Mouse (Mus musculus): ENCODE results near the gene Loxl1. TPM values are rescaled to one million over a fixed set of nuclear protein-coding genes. Genes with fewer than 3 reads are reported as not detected.
"Not testable (repeated sequence)": the region's sequence is repeated elsewhere in the genome, so short reads cannot be mapped to it uniquely, and the experiment has no call there.

Loxl1 gene
- total RNA-seq, 4 experiments from 2014 or later = 5.9 to 10.7 (median 8.9) TPM

DNA sequence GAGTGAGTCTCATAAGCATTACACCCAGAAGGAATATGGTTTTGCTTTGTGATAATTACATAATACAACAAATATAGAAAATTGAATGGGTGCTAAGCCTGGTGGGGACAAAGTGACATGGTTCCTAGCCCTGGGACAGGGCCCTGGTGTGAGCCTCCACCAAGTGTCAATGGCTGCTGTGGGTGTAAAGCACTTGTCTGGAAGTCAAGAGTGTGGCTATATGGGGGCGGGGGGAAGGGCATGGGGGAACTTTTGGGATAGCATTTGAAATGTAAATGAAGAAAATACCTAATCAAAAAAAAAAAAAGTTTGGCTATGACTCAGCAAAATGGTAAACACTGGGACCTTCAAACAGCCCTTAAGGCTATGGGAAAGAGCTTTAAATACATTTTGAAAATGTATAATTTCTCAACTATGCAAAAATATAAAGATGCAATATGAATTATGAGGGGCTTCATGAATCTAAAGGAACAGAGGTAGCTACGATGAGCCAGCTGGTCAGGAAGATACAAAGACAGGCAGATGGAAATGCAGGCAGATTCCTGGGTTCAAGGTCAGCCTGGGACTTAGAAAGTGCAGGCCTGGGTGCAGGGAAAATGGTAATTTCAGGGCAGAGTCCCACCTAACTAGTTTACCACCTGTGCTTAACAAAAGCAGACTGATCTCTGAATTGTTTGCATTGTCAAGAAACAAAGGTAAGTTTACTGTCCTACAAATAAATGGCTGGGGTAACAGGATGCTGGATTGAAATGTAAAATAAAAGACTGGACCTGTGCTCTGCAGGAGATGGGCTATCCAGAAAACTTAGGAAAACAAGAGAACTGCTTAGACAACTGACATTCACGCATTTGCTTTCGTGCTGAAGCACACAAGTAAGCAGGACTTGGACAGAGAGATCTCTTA is 33.9 kb downstream of the Loxl1 start:
- no peak for DNase-seq (ENCODE audit: low spot score in 2 of 2)

DNA sequence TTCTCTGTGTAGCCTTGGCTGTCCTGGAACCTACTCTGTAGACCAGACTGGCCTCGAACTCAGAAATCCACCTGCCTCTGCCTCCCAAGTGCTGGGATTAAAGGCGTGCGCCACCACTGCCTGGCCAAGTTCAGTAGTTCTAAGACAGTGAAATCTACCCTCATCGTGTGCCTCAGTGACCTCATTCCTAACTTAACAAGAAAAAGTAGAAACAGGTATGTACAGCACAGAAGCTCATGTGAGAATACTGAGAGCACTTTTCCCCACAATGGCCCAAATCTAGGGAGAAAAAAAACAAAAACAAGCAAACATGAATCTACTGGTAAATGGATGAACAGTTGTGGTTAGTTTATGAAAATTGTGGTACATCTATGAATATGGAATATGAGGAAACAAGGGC is 34.7 kb downstream of the Loxl1 start:
- DNase-seq (ENCODE audit: low spot score in 2 of 2) = no peak

DNA sequence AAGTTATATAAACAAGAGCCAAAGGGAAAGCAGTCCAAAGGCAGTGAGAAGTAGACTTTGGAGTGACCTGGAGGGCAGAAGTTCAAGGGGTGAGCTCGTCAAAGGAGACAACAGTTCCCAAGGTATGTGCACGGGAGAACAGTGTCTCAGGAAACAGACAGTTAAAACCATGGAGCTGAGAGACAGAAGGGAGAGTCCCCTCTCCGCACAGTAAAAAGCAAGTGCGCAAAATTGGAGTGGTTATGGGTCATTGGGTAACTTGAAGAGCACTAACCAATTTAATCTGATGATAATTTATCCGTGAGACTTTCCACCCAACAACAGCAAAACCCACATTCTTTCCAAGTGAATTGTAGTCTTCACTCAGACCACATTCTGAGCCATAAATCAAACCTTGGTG is 36.6 kb downstream of the Loxl1 start:
- DNase-seq (ENCODE audit: low spot score in 2 of 2) = no peak

DNA sequence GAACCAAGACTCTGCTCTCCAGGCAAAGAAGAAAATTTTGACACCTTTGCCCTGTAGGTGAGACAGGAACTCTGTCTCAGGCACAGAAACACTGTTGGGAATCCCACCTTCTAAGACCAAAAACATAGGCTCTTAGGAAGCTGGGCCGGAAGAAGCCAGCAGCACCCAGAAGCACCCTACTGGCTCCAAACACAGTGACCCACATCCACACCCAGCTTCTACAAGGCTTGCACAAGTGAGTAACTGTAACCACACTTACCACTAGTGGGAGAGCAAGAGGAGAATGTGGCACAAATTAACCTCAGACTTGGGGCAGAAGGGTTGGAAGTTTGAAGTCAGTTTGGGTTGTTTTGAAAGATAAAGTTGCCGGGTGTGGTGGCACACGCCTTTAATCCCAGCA is 37.2 kb downstream of the Loxl1 start:
- no peak for DNase-seq (ENCODE audit: low spot score in 2 of 2)

DNA sequence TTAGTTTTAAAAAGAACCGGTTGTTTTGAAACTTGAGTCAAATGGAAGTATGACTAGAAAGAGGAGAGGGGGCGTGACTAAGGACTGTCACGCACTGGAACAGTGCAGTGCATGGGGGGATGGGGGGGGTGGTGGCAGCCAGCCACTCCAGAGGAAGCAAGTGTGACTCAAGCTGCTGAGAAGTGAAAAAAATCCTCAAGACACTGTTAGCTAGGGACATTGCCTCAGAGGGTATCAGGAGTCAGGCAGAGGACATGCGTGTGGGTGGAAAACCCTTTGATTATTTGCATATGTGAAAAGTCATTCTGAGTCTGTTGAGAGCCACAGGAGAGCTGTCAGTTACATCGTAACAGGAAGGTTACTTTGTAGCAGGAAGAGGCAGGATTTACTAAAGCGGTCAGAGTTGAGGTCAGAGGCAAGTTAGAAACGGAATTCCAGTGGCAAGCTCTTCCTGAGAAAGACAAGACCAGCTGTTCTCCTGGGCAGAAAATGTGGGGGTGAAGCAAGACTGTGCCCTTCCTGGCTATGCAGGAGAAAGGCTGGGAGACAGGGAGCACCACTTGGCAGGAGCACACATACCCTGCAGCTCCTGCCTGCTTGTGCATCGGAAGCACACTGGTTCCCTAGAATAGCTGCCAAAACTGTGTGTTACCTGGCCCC is 37.7 kb downstream of the Loxl1 start:
- DNase-seq (ENCODE audit: low spot score in 2 of 2) = no peak

DNA sequence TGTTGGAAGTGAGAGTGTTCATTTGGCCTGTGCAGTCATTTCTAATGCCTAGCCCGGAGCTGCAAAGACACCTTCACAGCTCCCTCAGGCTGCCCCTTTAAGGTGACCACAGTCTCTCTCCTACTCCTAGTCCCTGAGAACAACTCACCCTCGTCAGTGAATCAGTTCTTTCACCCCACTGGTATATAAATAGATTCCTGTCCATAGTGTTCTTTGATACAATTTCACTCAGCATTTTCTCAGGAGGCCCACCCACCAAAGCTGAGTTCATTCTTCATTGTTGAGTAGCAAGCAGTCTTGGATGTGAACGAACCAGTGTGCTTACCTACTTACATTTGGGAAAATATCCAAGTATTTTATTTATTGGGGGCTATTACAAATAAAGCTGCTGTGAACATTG is 38.4 kb downstream of the Loxl1 start:
- DNase-seq (ENCODE audit: low spot score in 2 of 2) = no peak

DNA sequence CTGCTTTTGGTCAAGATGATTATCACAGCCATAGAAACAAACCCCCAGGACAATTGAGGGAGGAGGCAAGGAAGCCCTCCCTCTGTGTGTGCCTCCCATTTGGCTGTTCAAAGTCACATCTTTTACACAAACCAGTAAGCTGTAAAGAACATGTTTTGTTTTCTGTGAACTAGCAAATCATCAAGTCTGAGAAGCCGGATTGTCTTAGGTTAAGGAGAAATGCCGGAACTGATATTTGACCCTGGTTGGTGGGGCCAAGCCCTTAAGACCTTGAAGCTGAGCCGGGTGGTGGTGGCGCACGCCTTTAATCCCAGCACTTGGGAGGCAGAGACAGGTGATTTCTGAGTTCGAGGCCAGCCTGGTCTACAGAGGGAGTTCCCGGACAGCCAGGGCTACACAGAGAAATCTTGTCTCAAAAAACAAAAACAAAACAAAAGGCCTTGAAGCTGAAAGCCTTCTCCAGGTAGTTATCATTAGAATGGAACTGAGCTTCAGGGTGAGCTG is 38.8 kb downstream of the Loxl1 start:
- no peak for DNase-seq (ENCODE audit: low spot score in 2 of 2)

DNA sequence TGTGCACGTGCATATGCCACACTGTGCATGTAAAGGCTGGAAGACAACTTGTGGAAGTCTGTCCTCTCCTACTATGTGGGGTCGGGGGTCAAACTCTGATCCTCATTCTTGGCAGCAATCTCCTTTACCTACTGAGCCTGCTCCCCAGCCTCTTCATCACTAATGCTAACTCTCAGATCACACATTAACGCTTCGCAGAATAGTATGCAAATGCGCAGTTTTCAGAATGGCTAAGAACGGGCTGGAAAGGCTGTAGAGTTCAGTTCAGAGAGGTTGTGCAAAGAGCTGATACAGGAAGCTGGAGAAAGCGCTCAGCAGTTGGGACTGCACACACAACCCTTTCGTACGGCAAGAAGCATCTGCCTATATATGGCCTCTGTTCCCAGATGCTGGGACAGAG is 40.1 kb downstream of the Loxl1 start:
- no peak for DNase-seq (ENCODE audit: low spot score in 2 of 2)

DNA sequence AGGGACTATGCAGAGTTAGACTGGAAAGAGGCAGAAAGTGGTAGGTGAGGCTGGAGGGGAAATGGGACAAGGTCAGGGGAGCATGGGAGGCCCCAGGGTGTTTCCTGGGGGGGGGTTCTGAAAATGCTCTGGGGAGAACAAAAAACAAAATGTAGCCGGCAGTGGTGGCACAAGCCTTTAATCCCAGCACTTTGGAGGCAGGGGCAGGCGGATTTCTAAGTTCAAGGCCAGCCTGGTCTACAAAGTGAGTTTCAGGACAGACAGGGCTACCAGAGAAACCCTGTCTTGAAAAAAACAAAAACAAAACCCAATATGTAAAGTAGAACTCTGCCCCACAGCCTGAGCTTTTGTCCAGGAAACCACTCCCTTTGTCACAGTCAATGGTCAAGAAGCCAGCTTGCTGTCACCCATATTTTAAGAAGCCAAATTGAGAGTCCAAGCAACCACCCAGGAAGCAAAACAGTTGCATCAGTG is 40.9 kb downstream of the Loxl1 start:
- DNase-seq (ENCODE audit: low spot score in 2 of 2) = no peak

DNA sequence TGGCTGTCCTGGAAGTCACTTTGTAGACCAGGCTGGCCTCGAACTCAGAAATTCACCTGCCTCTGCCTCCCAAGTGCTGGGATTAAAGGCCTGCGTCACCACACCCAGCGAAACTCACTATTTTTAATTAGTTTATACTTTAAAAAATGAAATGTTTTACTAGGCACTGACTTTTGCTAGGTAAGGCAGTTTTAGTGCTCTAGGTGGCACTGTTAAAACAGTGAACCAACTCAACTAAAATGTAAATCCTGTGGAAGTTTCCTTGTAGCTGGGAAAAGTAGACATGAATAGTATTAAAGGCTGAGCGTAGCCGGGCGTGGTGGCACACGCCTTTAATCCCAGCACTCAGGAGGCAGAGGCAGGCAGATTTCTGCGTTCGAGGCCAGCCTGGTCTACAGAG is 41.4 kb downstream of the Loxl1 start:
- DNase-seq (ENCODE audit: low spot score in 2 of 2) = not testable (repeated sequence)

DNA sequence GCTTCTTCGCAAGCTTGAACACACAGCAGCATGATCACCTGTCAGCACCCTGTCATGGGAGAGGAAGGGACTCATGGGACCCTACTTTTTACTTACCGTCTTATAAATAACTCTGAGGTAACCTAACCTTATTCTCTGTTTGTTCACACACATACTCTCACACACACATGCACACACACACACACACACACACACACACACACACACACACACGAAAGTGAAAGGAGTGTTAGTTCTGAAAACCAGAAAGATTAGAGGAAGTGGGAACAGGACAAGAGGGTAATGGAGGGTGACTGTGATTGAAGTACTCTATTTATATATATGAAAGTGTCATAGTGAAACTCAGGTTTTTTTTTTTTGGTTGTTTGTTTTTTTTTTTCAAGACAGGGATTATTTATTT is 41.9 kb downstream of the Loxl1 start:
- no peak for DNase-seq (ENCODE audit: low spot score in 2 of 2)

DNA sequence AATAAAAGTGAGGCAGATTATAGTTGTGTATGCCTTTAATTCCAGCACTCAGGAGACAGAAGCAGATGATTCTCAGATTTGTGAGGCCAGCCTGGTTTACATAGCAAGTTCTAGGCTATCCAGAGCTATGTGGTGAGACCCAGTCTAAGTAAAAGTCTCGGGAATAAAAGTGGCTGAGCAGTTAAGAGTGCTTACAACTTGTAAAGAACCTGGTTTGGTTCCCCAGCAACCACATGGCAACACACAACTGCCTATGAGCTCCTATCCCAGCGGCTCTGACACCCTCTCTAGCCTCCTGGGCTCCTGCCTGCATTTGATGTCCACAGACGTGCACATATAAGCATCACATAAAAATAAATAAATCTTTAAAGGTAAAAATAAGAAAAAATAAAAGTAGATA is 42.9 kb downstream of the Loxl1 start:
- DNase-seq (ENCODE audit: low spot score in 2 of 2) = no peak

DNA sequence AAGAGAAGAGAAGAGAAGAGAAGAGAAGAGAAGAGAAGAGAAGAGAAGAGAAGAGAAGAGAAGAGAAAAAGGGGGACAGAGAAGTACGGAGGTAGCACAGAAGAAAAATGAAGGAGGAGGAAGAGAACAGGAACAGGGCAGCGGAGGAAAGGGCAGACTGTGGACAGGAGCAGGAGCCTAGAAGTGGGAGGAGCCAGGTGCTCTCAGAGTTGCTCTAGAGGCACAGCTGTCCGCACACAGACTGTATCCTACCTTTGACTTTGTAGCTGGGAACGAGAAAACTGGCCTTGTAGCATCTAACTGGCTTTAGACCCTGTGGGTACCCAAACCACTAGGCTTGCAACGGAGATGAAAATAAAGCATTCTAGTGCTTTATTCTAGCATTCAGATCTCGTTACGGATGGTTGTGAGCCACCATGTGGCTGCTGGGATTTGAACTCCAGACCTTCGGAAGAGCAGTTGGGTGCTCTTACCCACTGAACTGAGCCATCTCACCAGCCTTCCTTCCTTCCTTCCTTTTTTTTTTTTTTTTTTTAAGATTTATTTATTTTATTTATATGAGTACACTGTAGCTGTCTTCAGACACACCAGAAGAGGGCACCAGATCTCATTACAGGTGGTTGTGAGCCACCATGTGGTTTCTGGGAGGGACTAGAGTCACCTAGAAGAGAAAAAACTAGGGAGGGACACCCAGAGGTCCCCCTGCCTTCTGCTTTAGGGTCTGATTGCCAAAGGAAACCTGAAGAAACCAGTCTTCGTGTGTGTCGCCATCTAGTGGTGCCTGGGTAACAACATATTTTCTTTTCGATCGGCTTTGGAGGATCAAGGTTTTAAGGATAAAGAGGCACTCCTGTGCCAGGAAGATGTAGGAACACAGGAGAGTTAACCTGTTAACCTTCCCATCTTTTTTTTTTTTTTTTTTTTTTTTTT is 44.3 kb downstream of the Loxl1 start:
- DNase-seq (ENCODE audit: low spot score in 2 of 2) = no peak

DNA sequence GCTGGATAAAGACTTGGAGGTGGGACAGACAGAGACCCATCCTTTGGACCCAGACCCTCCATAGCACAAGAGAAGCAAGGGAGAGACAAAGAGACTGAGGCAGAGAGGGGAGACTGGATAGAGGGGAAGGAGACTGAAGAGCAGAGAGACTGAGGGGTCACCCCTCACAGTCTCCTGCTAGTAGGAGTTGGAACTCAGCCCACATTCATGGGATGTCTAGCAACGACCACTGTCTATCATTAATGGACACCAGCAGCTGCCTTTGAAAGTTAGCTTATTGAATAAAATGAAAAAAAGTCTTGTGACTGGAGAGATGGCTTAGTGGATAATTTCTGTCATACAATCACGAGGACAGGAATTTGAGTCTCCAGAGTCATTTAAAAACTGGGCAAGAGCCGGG is 45.9 kb downstream of the Loxl1 start:
- DNase-seq (ENCODE audit: low spot score in 2 of 2) = no peak

DNA sequence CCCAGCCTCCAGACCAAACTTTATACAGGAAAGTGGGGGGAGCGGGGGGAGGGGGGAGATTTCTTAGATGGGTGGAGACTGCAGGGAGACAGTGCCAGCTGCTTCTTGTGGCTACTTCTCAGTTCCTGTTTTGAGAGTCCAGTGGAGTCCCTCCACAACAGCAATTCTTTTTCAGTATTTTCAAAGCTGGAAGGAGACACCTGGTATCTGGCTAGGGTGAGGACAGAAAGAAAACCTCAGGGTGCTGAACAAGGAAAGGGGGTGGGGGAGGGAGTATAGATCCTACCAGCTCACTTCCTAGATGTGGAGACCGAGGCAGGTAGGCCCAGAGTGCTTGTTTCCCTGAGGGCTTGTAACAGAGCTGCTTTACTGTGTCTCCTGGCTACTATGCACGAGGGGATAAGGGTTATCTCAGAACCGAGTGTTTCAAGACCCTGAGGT is 46.4 kb downstream of the Loxl1 start:
- DNase-seq (ENCODE audit: low spot score in 2 of 2) = no peak

DNA sequence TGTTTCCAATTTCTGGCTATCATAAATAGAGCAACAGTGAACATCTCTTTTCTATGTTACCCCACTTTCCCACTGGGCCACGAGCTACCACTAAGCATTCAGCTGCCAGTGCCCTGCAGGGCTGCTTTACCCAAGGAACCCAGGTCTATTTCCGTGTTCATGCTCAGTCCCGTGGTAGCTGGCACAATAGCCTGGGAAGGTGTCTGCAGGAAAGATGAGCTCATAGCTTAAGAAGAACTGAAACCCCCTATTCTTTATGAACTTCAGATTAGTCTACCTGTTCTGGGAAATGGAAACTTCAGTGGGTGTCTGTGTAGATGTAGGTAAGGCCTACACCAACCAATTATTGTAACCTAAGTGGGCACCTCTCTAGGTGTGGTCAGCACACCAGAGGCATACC is 47.6 kb downstream of the Loxl1 start:
- no peak for DNase-seq (ENCODE audit: low spot score in 2 of 2)

DNA sequence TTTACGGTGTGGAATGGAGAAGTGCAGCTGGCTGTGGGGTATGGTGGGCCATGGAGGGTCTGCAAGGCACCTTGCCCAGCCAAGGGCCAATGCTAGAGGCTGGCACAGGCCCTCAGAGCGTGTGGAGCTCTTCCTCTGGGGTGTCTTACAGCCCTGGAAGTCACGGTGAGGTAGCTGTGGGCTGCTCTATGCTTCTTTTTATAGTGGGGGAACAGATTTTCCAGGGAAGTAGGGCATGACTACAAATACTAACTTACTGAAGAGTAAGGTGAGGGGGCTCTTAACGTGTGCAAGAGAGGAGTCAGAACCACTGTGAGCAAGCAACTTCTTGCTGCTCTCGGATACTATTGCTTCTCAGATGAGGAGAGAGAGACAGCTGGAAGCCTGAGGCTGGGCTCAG is 50.5 kb downstream of the Loxl1 start:
- no peak for DNase-seq (ENCODE audit: low spot score in 2 of 2)

DNA sequence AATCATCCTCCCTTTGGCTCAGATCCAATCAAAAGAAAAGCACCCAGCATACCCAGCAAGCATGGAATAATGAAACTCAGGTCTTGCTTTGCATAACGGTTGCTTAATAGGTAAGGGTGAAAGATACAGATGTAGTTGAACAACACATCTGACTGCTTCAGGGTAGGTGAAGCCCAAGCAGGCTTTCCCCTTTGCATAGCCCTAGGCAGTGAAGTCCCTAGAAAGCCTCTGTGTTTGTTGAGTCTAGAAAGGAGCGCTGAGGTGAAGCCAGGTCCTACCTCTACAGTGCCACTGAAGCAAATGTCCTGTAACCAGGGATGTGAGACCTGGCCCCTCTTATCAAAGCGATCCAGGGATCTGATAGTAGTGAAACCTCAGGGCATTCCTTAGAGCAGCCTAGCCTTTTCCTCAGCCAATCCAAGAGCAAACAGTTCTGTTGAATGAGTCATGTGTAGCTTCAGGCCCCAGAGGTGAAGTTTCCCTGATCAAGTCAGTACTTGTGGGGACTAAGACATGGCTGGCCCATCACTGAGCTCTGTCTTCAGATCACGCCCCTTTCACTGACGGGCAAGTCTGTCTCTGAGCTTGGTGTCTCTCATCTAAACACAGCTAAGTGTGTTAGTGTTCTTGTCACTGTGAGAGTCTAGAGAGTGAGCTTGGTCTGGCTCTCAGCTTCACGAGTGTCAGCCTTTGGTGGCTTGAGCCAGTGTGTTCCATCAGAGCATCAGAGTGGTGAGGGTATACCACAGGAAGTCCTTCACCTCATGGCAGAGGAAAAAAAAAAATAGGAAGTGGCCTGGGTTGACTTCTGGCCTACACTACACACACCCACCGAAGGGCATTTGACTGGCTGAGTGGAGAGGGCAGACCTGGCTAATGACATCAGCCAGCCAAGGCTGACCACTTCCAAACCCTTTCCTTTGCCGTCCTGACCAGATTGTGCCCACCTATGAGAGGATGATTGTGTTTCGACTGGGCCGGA is 57.0 kb downstream of the Loxl1 start:
- no peak for DNase-seq (ENCODE audit: low spot score in 2 of 2)

DNA sequence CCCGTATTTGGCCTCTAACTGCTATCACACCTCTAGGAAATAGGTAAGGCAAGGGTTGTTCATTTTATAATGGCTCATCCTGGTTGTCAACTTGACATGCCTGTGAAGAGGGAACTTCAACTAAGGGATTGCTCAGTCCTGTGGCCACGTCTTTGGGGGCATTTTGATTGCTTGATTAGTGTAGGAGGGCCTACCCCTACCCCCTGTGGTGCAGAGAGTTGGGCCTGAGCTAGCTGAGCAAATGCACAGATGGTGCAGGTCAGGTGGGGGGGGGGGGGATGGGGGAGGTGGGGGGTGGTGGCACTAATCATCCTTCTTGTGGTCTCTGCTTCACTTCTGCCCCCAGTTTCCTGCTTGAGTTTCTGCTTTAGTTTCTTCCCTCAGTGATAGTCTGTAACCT is 57.9 kb downstream of the Loxl1 start:
- DNase-seq (ENCODE audit: low spot score in 2 of 2) = no peak

DNA sequence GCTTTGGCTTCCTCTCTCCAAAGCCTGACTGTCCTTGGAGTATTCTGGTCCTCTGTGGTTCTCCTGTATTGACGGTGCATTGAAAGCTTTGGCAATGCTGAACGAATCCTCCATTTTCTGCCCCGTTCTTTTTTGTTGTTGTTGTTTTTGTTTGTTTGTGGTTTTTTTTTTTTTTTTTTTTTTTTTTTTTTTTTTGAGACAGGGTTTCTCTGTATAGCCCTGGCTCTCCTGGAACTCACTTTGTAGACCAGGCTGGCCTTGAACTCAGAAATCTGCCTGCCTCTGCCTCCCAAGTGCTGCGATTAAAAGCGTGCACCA is 59.2 kb downstream of the Loxl1 start:
- not testable (repeated sequence) for DNase-seq (ENCODE audit: low spot score in 2 of 2)
